Mouse (Mus musculus) adrenal gland, postnatal 14 days (tissue): Measurements from ENCODE around the gene Glrp1. TPM values are rescaled to one million over a fixed set of nuclear protein-coding genes. Genes with fewer than 3 reads are reported as not detected.

Experiments
- DNase-seq: peaks from one replicate; pipeline ENCODE4 v3.0.0; 2021; ENCODE audit warnings: mixed read lengths
- total RNA-seq: library from RNA; stranded (reverse); gene quantifications from 2 replicates; pipeline ENCODE4 v1.2.3, GENCODE M21; 2021

Glrp1 gene
- total RNA-seq, 1 experiment from 2014 or later: not detected

DNA sequence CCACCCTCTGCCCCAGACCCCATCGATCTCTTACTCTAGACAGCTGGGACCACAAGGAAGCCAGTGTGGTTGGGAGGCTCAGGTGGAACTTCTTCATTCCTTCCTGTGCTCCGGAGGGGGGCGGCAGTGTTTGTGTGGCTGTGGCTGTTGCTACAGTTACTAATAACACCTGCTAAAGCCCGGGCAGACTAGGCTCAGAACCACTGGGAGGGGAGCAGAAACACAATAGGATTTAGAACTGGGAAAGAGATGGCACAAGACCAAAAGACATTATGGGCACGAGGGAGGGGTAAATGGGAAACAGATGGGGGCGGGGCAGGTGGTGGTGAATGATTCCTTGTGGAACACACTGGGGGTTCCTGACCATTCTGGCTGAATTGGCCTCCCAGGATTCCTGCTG, 47.4 kb downstream of the Glrp1 start:
- no peak for DNase-seq

DNA sequence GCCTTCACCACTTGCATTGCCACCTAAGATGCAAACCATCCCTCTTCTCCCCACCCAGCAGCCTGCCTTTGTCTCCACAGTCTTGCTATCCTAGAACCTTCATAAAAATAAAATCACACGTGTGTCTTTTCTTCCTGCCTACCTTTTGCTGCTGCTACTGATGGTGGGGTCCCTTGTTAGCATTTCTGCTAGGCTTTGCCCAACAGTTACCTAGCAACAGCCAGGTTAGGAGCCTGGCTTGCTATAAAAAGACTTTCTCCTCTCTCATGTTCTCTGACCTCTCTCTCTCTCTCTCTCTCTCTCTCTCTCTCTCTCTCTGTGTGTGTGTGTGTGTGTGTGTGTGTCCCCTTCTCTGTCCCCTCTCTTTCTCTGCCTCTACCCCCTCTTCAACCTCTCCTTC, 48.8 kb downstream of the Glrp1 start:
- no peak for DNase-seq

DNA sequence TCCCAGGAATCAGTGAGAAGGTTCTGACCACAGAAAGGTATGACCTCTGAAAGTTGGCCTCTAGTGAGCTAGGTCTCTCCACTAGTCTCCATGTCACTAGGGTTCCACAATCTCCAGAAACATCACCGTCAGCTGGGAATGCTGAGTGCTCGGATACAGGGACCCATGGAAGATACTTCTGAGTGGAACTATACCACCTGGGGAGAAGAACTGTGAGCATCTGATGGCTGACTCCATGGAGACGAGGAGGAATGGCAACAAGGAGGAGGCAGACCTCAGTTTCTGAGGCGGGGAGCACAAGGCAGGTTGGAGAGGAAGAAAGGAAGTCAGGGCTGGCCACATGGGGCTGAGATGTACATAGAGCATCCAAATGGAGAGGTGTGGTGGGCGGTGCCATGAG, 50.2 kb downstream of the Glrp1 start:
- DNase-seq: no peak

DNA sequence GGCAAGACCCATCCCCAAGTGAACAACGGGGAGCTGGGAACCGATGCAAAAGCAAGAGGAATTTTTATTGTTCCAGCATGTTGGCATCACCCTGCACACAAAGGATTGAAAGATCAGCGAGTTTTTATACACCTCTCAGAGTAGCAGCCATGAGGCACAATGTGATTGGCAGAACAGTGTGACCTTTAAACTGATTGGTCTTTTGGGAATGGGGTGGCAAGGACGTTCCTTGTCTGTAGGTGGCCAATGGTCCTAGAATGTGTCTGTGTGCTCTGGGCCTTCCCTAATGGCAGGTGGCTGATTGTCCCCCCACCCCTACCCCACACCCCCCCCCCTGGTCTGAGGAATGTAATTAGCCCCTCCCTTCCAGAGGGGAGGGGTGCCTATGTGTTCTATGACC, 50.7 kb downstream of the Glrp1 start:
- DNase-seq: no peak

DNA sequence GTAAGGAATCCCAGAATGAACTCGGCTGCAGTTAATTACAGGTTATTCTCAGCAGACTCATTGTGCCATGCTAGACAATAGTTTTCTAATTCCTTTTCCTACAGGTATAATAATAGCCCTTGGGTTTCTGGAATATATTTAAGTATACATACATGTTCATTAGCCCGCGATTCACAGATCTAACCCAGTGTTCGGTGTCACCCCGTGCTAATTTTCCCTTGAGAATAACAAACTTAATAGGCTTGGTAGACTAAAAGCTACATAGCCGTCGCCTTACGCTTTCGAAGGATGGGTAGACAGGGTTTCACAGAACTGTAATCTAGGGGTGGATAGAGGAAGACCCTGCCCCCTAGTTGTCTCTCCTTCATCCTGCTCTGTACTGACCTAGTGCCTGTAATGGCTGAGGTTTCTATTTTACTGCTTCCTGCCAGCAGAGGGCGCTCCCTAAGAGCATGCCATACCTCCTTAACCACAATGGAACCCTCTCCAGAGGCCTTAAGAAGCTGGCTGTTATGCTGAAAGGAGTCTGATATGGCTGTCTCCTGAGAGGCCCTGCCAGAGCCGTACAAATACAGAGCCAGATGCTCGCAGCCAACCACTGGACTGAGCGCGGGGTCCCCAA, 53.3 kb downstream of the Glrp1 start:
- DNase-seq: peak; percentile 80

DNA sequence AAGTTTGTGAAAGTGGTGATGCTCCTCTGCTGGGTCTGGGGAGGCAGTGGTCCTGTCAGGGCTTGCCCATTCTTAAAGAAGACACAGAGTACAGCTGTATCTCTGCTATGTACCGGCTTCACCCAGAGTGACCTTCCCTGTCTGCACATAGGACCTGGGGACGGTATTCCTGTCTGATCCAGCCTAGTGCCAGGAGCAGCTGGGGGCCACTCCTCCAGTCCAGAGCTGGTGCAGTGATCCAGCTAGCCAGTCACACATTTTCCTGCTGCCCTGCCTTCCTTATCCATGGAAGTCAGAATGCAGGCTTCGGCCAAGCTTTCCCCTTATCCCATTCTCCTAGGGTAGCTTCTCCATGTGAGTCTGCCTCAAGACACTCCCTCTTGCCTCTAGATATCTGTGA, 54.1 kb downstream of the Glrp1 start:
- no peak for DNase-seq

DNA sequence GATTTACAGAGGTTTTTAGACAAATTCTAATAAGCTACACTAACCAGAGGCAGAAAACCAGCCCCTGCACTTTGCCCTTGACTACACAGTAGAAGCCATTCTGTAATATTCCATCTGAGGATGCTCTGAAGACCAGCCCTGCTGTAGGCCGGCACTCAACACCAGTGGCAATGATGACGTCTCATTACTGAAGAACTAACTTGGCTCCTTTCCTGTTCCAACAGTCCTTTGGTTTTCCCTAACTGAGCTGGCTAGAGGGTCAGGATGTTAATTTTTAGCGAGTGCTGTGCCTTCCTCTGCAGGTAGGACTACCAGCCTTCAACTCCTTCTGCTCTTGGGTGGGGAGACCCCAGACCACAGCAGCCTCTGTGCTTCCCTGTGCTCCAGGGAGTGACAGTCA, 55.2 kb downstream of the Glrp1 start:
- DNase-seq: no peak

DNA sequence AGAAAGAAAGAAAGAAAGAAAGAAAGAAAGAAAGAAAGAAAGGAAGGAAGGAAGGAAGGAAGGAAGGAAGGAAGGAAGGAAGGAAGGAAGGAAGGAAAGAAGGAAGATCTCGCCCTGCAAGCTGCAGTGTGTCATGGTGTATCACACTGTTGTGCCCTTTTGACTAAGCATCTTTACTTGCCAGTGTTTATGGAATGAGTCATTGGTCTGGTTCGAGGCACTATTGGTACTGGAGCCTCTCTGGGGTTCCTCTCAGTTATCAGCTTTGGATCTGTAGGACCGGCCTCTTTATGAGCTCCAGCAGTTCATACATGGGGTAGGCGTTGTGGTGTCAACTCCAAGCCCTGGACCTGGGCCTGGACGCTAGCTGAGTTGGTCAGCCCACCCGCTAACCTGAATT, 57.7 kb downstream of the Glrp1 start:
- no peak for DNase-seq

DNA sequence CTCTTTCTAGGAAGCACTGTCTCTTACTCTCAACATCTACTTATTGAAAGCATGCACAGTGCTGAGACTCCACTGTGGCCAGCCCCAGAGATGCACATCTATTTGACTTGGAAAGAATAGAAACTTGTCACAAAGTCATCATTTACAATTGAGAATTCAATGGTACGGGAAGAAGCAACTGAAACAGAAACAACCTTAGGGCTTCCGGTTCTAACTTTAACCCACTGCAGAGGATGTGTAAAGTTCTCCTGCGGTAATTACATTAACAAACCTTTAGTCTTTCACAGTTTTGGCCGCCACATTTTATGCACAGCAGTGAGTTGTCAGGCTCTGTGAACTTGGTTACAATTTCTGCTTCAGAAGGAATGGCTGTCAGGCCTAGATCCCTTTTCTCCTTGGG, 59.2 kb downstream of the Glrp1 start:
- no peak for DNase-seq

Other genes starting within 250 kb of the Glrp1 start
- 57.7 and 64.9 TPM in 2 replicates for gene Hjurp, start 232.4 kb downstream of the Glrp1 start, total RNA-seq
- gene Trpm8, start 232.4 kb downstream of the Glrp1 start, total RNA-seq: not detected in 2 replicates
- 2.5 and 49.5 TPM in 2 replicates for gene Spp2, start 103.1 kb downstream of the Glrp1 start, total RNA-seq
- 10.3 and 16.5 TPM in 2 replicates for gene Arl4c, start 192.2 kb upstream of the Glrp1 start, total RNA-seq